Mouse (Mus musculus): Measurements from ENCODE around the gene Vmn2r102. TPM values are rescaled to one million over a fixed set of nuclear protein-coding genes. Genes with fewer than 3 reads are reported as not detected.

Vmn2r102 gene
- polyA plus RNA-seq (2017; shearing (Covaris generic)), result not detected

DNA sequence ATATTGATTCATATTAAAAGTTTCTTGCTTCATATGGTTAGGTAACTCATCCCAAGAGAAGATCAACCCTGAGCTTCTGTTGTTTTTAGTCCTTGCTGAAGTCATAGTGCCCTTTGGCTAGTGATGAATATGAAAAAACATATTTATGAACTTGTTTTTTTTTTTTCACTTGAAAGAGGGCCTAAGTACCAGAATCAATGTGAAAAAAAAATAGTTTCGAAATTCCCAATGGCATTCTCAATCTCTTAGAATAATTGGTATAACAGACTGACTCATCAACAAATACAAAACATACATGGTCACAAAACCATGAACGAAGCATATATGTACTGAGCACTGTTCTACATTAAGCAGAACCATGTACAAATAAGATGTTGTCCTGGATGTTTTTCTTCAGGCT lies at the start of gene Vmn2r102:
Gene Vmn2r102 (plus strand): TSS at position 301 of the 400 bp plus-strand sequence.

Other genes starting within 250 kb of the Vmn2r102 start
- 0.66 TPM for gene Vmn2r100, start 155.6 kb upstream of the Vmn2r102 start, polyA plus RNA-seq (2017; shearing (Covaris generic))
- gene Vmn2r101, start 83.1 kb upstream of the Vmn2r102 start, polyA plus RNA-seq (2017; shearing (Covaris generic)), result not detected
- gene Vmn2r103, start 113.0 kb downstream of the Vmn2r102 start, polyA plus RNA-seq (2017; shearing (Covaris generic)), result not detected